Mouse (Mus musculus) cerebellum, adult 2 months (tissue): ENCODE measurements at regions not wholly inside any gene's neighbourhood (a gene's known extent, or its start where the extent isn't known, plus 50 kb on each side); places are given as distances from the start of the nearest gene placed in this dataset.

Source experiments
- DNase-seq, 2 experiments: peaks; one replicate each; pipeline ENCODE4 v3.0.0; 2021
- H3K27ac ChIP-seq: fragments of 200-500 bp; 2 replicates; pipeline ENCODE4 v1.5.1; 2012; ENCODE audit warnings: low read length, control low read depth, inconsistent platforms; ENCODE audit not compliant: insufficient read depth
- H3K27me3 ChIP-seq: fragments of 200-500 bp; 2 replicates; pipeline ENCODE4 v1.6.1; 2012; ENCODE audit warnings: inconsistent platforms, mild to moderate bottlenecking, low read length, moderate library complexity; ENCODE audit not compliant: control insufficient read depth, insufficient read depth
- H3K4me1 ChIP-seq: fragments of 200-500 bp; 2 replicates; pipeline ENCODE4 v1.6.1; 2011; ENCODE audit warnings: low read length; ENCODE audit not compliant: control insufficient read depth, insufficient read depth
- H3K4me3 ChIP-seq: fragments of 200-500 bp; replicated peaks from 2 replicates; pipeline ENCODE3; 2011; ENCODE audit warnings: mild to moderate bottlenecking, low read depth, low read length, control low read depth; ENCODE audit not compliant: insufficient read depth
- CTCF ChIP-seq: fragments of 200-500 bp; IDR thresholded peaks from 2 replicates; pipeline ENCODE4 v1.5.1; 2011; ENCODE audit warnings: low read depth, mild to moderate bottlenecking, control low read depth, low read length, moderate library complexity, borderline replicate concordance; ENCODE audit not compliant: insufficient read depth
- POLR2A ChIP-seq: fragments of 200-500 bp; IDR thresholded peaks from 2 replicates; pipeline ENCODE4 v1.6.1; 2011; ENCODE audit warnings: low read length, control low read depth, borderline replicate concordance; ENCODE audit not compliant: insufficient read depth
- WGBS: fragments of 180-500 bp; shearing (Covaris S2); methylation state at CpG from one replicate; pipeline ENCODE4 v1.1.7; 2018; 5-methylcytosine and 5-hydroxymethylcytosine counted together

- DNase-seq, result peak in 1 of 2 experiments; percentile 14
- H3K4me1 ChIP-seq, result peaks cover 22% of the 10 kb centered on the region
- no peaks in the 10 kb centered on the region for H3K27me3 ChIP-seq
- H3K4me3 ChIP-seq, result no peak overlapping the region
- TF ChIP-seq POLR2A (no peak), CTCF (no peak)
- WGBS, result 86% methylated on average over 5 of the region's 5 CpGs
- H3K27ac ChIP-seq, result no peak overlapping the region
These were observed 126.5 kb upstream of the Map1b start for GRCm38 (mm10) chr13:99642811-99643210.

GRCm38 (mm10) chr13:99642301-99642700 lies 126.0 kb upstream of the Map1b start:
- 29% methylated on average over 5 of the region's 5 CpGs for WGBS
- peaks cover 17% of the 10 kb centered on the region for H3K4me1 ChIP-seq
- H3K27ac ChIP-seq, result peak overlapping the region; percentile 78; the same call in 1 of the 2 replicates
- no peaks in the 10 kb centered on the region for H3K27me3 ChIP-seq
- peak; percentile 48 to 59 for DNase-seq
- TF ChIP-seq POLR2A, result no peak
- TF ChIP-seq CTCF, result no peak
- H3K4me3 ChIP-seq, result no peak overlapping the region

GRCm38 (mm10) chr13:99641386-99642165 lies 125.2 kb upstream of the Map1b start:
- H3K27me3 ChIP-seq, result no peaks in the 10 kb centered on the region
- peaks cover 16% of the 10 kb centered on the region for H3K4me1 ChIP-seq
- peak overlapping the region; percentile 35 for H3K4me3 ChIP-seq
- 13% methylated on average over 22 of the region's 22 CpGs for WGBS
- peak; percentile 42; the same call in 1 of the 2 replicates for TF ChIP-seq POLR2A
- TF ChIP-seq CTCF, result no peak
- peak; percentile 90 to 93 for DNase-seq
- H3K27ac ChIP-seq, result peak overlapping the region; percentile 78

GRCm38 (mm10) chr13:99632706-99633105 lies 116.4 kb upstream of the Map1b start:
- H3K27ac ChIP-seq, result no peak overlapping the region
- H3K4me3 ChIP-seq, result no peak overlapping the region
- H3K27me3 ChIP-seq, result no peaks in the 10 kb centered on the region
- WGBS, result 70% methylated on average over 5 of the region's 5 CpGs
- TF ChIP-seq CTCF (no peak), POLR2A (no peak)
- no peaks in the 10 kb centered on the region for H3K4me1 ChIP-seq
- DNase-seq, result no peak

- no peak for TF ChIP-seq CTCF
- WGBS, result 94% methylated on average over 3 of the region's 3 CpGs
- Histone ChIP-seq H3K4me3 (no peak overlapping the region), H3K27ac (no peak overlapping the region), H3K4me1 (no peaks in the 10 kb centered on the region), H3K27me3 (no peaks in the 10 kb centered on the region)
- no peak for DNase-seq
These were observed 114.5 kb upstream of the Map1b start for GRCm38 (mm10) chr13:99630800-99631199.

GRCm38 (mm10) chr13:99630356-99630755 lies 114.0 kb upstream of the Map1b start:
- 94% methylated on average over 22 of the region's 22 CpGs for WGBS
- Histone ChIP-seq H3K4me3 (no peak overlapping the region), H3K27ac (no peak overlapping the region), H3K4me1 (no peaks in the 10 kb centered on the region), H3K27me3 (no peaks in the 10 kb centered on the region)
- no peak for DNase-seq
- TF ChIP-seq CTCF (no peak), POLR2A (no peak)

- Histone ChIP-seq H3K4me3 (no peak overlapping the region), H3K27ac (no peak overlapping the region), H3K27me3 (no peaks in the 10 kb centered on the region), H3K4me1 (no peaks in the 10 kb centered on the region)
- no peak for TF ChIP-seq CTCF
- no peak for TF ChIP-seq POLR2A
- DNase-seq, result no peak
- WGBS, result 78% methylated on average over 4 of the region's 4 CpGs
These were observed 108.9 kb upstream of the Map1b start for GRCm38 (mm10) chr13:99625196-99625595.

- Histone ChIP-seq H3K27ac (no peak overlapping the region), H3K4me3 (no peak overlapping the region), H3K27me3 (no peaks in the 10 kb centered on the region), H3K4me1 (no peaks in the 10 kb centered on the region)
- no peak for TF ChIP-seq POLR2A
- no peak for TF ChIP-seq CTCF
- 94% methylated on average over 9 of the region's 9 CpGs for WGBS
- DNase-seq, result no peak
These were observed 102.0 kb upstream of the Map1b start for GRCm38 (mm10) chr13:99618332-99618731.
